Mouse (Mus musculus) midbrain, embryonic 12.5 days (tissue): ENCODE data around the gene Snrpa. TPM values are rescaled to one million over a fixed set of nuclear protein-coding genes. Genes with fewer than 3 reads are reported as not detected.

ENCODE experiments used
- ATAC-seq: fragments of 200-750 bp; cut with Nextera tagmentation; 2 replicates; pipeline ENCODE4 v1.8.0; 2017; ENCODE audit warnings: low read depth, moderate TSS enrichment, moderate library complexity; ENCODE audit not compliant: low FRiP score
- H3K27ac ChIP-seq: fragments of 300-500 bp; sonication (generic); replicated peaks from 2 replicates; pipeline ENCODE4 v1.5.1; 2016; ENCODE audit warnings: mild to moderate bottlenecking
- H3K27me3 ChIP-seq: fragments of 300-500 bp; sonication (generic); 2 replicates; pipeline ENCODE4 v1.6.1; 2016; ENCODE audit warnings: mild to moderate bottlenecking
- H3K36me3 ChIP-seq: fragments of 300-500 bp; sonication (generic); 2 replicates; pipeline ENCODE4 v1.6.1; 2016
- H3K4me1 ChIP-seq: fragments of 300-500 bp; sonication (generic); 2 replicates; pipeline ENCODE4 v1.6.1; 2016
- H3K4me2 ChIP-seq: fragments of 300-500 bp; sonication (generic); replicated peaks from 2 replicates; pipeline ENCODE4 v1.6.1; 2016; ENCODE audit warnings: mild to moderate bottlenecking, moderate library complexity
- H3K4me3 ChIP-seq: fragments of 300-500 bp; sonication (generic); 2 replicates; pipeline ENCODE4 v1.5.1; 2016; ENCODE audit warnings: mild to moderate bottlenecking
- H3K9ac ChIP-seq: fragments of 300-500 bp; sonication (generic); replicated peaks from 2 replicates; pipeline ENCODE4 v1.6.1; 2016; ENCODE audit warnings: mild to moderate bottlenecking, moderate library complexity
- H3K9me3 ChIP-seq: fragments of 300-500 bp; sonication (generic); 2 replicates; pipeline ENCODE4 v1.6.1; 2016; ENCODE audit warnings: mild to moderate bottlenecking
- whole genome bisulfite sequencing: fragments of 180-500 bp; shearing (Covaris S2); methylation state at CpG from one replicate; pipeline ENCODE4 v1.1.7; 2016; 5-methylcytosine and 5-hydroxymethylcytosine counted together
- polyA plus RNA-seq: library from polyadenylated mRNA; unstranded; fragments of >200 nt; fragmentation: Nextera tagmentation; extraction: Ambion mirVana; gene quantifications from 2 replicates; pipeline ENCODE4 v1.2.1, GENCODE M21; 2016

Gene Snrpa
- polyA plus RNA-seq, 1 experiment from 2014 or later: 277 TPM

DNA sequence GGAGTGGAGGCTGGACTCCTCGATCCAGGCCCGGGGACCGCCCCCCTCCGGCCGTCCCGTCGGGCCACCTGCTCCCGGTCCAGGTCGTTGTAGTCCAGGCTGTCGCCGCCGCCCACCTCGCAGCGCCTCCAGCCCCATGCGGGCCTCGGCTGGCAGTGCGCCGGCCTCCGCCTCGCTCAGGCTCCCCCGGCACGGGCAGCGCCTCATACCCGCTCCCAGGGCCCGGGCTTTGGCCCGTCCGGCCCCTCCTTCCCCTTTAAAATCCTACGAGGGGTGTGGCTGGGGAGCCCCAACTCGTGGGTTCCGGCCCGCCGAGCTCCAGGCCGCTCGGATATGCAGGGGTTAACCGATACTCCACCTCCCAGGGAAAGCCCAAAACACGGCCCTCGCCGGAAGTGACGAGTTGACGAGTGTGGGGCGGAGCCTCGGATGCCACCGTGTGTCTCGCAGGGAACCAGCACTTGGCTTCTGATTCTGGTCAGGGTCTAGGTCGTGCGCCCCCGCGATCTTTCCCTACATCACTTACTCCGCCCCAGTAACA lies 32.3 kb upstream of the Snrpa start, which contains the start of gene Itpkc:
Gene Itpkc (minus strand): TSS at position 381 of the 541 bp plus-strand sequence.
- under 1% methylated on average over 47 of the region's 49 CpGs for WGBS
- Histone ChIP-seq H3K4me3 (peak within 1 kb of the TSS; percentile 72), H3K27ac (peak within 1 kb of the TSS; percentile 81), H3K4me1 (peaks cover 54% of the 10 kb centered on the region), H3K36me3 (no peaks in the 10 kb centered on the region), H3K9me3 (no peaks in the 10 kb centered on the region), H3K4me2 (peak within 1 kb of the TSS; percentile 91), H3K27me3 (no peaks in the 10 kb centered on the region), H3K9ac (peak within 1 kb of the TSS; percentile 85)
- peak; percentile 77 for ATAC-seq

DNA sequence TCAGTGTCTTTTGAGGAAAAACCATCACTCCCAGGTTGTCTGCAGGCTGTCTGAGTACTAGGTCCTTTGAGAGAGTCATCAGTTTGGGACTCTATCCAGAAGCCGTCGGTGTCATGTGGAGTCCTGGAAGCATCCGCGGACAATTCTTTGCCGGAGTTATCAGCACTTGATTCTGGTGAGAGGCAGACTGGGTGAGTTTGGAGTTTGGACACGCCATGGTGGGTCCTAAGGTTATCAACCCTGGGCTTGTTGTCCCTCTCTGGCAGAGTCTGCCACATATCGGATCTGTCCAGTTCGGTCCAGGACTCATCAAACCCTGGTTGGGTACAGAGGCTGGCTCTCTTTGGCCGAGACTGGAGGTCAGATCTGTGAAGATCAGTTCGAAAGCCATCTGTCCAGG lies 31.6 kb upstream of the Snrpa start:
- H3K27me3 ChIP-seq: no peaks in the 10 kb centered on the region
- peak overlapping the region; percentile 91 for H3K4me2 ChIP-seq
- peak overlapping the region; percentile 72 for H3K4me3 ChIP-seq
- peak overlapping the region; percentile 85 for H3K9ac ChIP-seq
- peaks cover 55% of the 10 kb centered on the region for H3K4me1 ChIP-seq
- H3K9me3 ChIP-seq: no peaks in the 10 kb centered on the region
- H3K36me3 ChIP-seq: no peaks in the 10 kb centered on the region
- ATAC-seq: no peak
- peak overlapping the region; percentile 81 for H3K27ac ChIP-seq
- under 1% methylated on average over 10 of the region's 10 CpGs for WGBS

DNA sequence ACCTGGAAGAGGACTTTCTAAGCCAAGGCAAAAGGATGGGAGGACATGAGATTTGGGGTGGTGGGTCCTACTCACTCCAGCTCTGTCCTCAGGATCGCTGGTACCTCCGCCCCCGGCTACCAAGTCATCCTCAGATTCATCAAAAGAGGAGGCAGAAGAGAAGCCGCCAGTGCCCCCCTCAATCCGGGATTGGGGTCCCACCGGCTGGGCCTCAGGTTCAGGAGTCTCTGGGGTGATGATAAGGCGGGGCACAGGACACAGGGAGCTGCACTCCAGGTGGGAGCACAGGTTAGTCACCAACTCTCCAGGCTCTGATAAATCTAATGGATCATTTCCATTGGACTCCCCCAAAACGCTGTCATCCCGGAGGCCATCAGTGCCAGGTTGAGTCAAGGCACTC lies 31.2 kb upstream of the Snrpa start:
- H3K4me3 ChIP-seq: peak overlapping the region; percentile 72
- H3K36me3 ChIP-seq: no peaks in the 10 kb centered on the region
- no peak overlapping the region for H3K27ac ChIP-seq
- 26% methylated on average over 9 of the region's 9 CpGs for WGBS
- peak overlapping the region; percentile 85 for H3K9ac ChIP-seq
- peaks cover 51% of the 10 kb centered on the region for H3K4me1 ChIP-seq
- no peak for ATAC-seq
- H3K4me2 ChIP-seq: peak overlapping the region; percentile 91
- H3K9me3 ChIP-seq: no peaks in the 10 kb centered on the region
- H3K27me3 ChIP-seq: no peaks in the 10 kb centered on the region

DNA sequence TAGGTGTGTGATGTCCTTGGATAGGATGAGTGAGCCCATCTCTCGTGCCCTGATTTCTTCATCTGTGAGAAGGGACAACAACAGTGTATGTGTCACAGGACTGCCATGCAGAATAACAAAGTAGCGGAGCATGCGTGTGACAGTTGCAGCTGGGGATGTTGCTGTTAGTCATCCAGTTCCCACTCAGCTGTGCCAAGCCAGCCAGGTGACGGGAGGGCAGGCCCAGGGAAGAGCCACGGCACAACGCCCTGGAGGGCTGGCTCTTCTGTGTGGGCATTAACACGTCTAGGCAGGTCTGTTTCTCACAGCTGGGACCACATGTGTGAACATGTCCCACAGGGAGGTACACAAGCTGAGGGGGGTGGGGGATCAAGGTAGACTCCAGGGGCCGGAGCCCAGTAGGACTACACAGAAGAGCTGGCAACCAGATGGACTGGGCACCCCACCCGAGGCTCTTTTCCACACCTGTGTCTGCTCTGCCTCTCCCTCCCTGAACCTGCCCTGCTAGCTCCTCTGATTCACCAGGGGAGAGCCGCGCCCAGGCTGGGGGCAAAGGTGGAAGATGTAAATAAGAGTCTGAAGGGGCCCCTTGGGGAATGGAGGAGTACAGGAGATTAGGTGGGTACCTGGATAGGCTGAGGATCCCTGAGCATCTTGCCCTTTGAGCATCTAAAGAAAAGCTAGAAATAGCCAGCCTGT lies 29.0 kb upstream of the Snrpa start:
- ATAC-seq: no peak
- 0 out of 2 replicates have a peak, but pooled peaks cover under 1% of the 10 kb centered on the region for H3K36me3 ChIP-seq
- peak overlapping the region; percentile 4 for H3K4me3 ChIP-seq
- no peaks in the 10 kb centered on the region for H3K27me3 ChIP-seq
- H3K9ac ChIP-seq: peak overlapping the region; percentile 43
- peak overlapping the region; percentile 91 for H3K4me2 ChIP-seq
- no peaks in the 10 kb centered on the region for H3K9me3 ChIP-seq
- 83% methylated on average over 11 of the region's 11 CpGs for WGBS
- H3K4me1 ChIP-seq: peaks cover 51% of the 10 kb centered on the region
- no peak overlapping the region for H3K27ac ChIP-seq

DNA sequence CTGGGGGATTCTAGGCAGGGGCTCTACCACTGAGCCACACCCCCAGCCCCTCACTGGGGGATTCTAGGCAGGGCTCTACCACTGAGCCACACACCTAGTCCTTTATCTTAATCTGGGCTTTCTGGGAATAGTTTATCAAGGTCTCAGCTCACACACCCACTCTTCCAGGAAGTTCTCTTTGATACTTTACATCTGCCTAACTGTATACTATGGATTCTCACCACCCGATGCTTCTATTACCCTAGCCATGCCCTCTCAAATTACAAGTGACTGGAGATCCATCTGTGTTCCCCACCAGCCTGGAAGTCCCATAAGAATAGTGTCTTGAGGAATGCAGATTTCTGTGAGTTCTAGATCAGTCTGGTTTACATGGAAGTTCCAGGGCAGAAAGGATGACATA lies 26.5 kb upstream of the Snrpa start:
- WGBS: 85% methylated on average over 1 of the region's 1 CpGs
- H3K4me3 ChIP-seq: no peak overlapping the region
- no peak overlapping the region for H3K27ac ChIP-seq
- no peak overlapping the region for H3K4me2 ChIP-seq
- H3K27me3 ChIP-seq: no peaks in the 10 kb centered on the region
- H3K4me1 ChIP-seq: peaks cover 42% of the 10 kb centered on the region
- H3K9me3 ChIP-seq: no peaks in the 10 kb centered on the region
- H3K9ac ChIP-seq: no peak overlapping the region
- H3K36me3 ChIP-seq: peaks cover 19% of the 10 kb centered on the region
- no peak for ATAC-seq

DNA sequence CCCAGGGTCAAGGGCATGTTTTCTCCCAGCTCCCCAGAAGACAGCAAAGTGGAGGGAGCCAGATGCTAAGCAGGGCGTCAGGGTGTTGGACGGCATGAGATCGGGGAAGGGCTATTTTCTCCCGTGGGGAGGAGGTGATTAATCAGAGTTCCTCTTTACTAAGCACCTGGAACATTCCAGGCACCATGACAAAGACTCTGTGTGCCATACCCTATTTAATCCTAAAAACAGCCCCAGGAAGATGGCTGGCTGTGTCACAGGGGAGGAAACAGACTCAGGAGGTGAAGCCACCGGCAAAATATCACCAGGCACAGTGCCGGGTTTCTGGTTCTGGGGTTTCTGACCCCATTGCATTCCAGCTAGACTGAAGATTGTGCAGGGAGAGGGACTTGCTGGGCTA lies 25.9 kb upstream of the Snrpa start:
- H3K9ac ChIP-seq: no peak overlapping the region
- H3K4me3 ChIP-seq: no peak overlapping the region
- H3K4me1 ChIP-seq: peaks cover 36% of the 10 kb centered on the region
- no peaks in the 10 kb centered on the region for H3K27me3 ChIP-seq
- WGBS: 88% methylated on average over 6 of the region's 6 CpGs
- no peak overlapping the region for H3K4me2 ChIP-seq
- no peaks in the 10 kb centered on the region for H3K9me3 ChIP-seq
- ATAC-seq: no peak
- no peak overlapping the region for H3K27ac ChIP-seq
- H3K36me3 ChIP-seq: peaks cover 25% of the 10 kb centered on the region

DNA sequence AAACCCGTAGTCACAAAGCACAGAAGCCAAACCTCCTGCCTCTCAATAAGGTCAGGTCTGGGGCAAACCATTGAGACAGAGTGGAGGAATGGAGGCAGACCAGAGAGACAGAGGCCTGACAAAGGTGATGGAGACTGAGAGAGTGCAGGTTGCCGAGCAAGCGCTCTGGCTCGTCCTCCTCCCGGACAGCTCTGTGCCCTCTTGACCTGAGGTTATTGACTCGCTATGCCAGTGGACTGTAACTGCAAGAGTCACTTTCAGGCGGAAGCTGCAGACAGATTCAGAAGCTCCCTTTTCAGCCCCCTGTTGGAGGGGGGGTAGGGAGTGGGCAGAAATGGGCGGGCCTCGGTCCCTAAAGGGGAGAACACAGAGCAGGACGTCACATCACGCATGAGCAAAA lies 23.9 kb upstream of the Snrpa start:
- no peaks in the 10 kb centered on the region for H3K9me3 ChIP-seq
- no peak overlapping the region for H3K9ac ChIP-seq
- H3K4me1 ChIP-seq: peaks cover 16% of the 10 kb centered on the region
- 86% methylated on average over 11 of the region's 11 CpGs for WGBS
- no peak overlapping the region for H3K4me3 ChIP-seq
- no peak overlapping the region for H3K27ac ChIP-seq
- H3K27me3 ChIP-seq: no peaks in the 10 kb centered on the region
- H3K36me3 ChIP-seq: peaks cover 37% of the 10 kb centered on the region
- no peak for ATAC-seq
- H3K4me2 ChIP-seq: no peak overlapping the region

DNA sequence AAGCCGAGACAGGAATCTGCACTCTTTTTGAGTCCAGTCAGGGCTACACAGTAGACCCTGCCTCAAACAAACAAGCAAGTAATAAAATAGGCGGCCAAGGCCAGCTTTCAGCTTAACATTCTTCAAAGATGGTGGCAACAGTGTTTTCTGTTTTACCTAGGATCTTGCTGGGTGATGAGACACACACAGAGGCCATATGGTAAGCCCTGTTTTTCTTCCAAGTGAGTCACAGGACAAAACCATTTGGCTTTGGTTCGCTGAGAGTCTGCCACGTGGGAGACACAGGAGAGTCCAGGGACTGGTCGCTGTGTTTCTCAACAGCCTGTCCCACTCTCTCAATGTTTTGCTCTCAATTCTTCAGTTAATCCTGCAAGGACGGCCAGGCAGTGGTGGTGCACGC lies 22.5 kb upstream of the Snrpa start:
- WGBS: 85% methylated on average over 7 of the region's 7 CpGs
- peaks cover 46% of the 10 kb centered on the region for H3K36me3 ChIP-seq
- no peaks in the 10 kb centered on the region for H3K27me3 ChIP-seq
- no peak overlapping the region for H3K9ac ChIP-seq
- H3K4me1 ChIP-seq: peaks cover 3% of the 10 kb centered on the region; the same call in 1 of the 2 replicates
- no peak for ATAC-seq
- no peak overlapping the region for H3K4me2 ChIP-seq
- H3K9me3 ChIP-seq: no peaks in the 10 kb centered on the region
- no peak overlapping the region for H3K4me3 ChIP-seq
- H3K27ac ChIP-seq: no peak overlapping the region

DNA sequence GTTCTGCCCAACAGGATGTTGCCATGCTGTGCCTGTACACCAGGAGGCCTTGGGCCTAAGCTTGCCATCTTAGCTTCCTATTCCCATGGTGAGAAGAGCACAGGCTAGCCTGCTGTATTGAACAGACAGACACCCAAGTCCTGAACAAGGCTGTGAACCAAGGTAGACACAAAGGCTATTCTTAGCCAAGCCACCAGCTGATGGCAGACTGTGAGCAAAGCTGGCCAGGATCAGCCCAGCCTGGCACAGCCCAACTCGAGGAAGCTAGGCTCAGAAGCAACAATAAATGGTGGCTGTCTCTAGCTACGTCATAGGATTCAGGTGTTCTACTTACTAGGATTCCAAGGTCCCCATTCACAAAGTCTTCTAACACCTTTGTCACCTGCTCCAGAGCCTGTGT lies 16.6 kb upstream of the Snrpa start:
- whole genome bisulfite sequencing: 86% methylated on average over 2 of the region's 2 CpGs
- no peak overlapping the region for H3K27ac ChIP-seq
- no peak for ATAC-seq
- H3K9ac ChIP-seq: no peak overlapping the region
- H3K36me3 ChIP-seq: peaks cover 79% of the 10 kb centered on the region
- H3K9me3 ChIP-seq: no peaks in the 10 kb centered on the region
- no peaks in the 10 kb centered on the region for H3K4me1 ChIP-seq
- H3K27me3 ChIP-seq: no peaks in the 10 kb centered on the region
- H3K4me2 ChIP-seq: no peak overlapping the region
- no peak overlapping the region for H3K4me3 ChIP-seq

DNA sequence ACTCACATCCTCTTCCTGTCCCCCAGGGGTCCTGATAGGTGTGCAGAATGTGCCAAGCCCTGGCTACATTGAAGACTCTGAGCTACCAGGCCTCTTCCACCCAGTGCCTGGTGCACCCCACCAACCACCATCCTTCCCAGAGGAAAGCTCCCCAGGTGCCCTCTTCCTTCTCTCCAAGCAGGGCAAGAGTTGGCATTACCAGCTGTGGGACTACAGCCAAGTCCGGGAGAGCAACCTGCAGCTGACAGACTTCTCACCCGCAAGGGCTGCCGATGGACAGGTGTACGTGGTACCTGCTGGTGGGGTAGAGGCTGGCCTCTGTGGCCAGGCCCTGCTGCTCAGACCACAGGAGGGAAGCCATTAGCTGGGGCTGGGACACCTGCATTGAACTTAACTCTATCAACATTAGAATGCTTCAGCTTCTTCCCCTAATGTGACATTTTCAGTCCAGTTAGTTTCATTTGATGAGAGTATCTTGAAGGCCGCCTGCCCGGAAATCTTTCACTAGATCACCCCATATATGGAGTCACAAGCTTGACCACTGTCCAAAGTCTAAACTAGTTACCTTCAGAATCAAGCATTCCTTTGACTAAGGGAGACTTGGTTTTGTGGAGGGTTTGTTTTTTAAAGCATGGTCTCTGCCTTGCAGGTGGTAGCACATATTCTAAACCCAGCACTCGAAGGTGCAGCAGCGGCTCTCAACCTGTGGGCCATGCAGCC lies 7.8 kb upstream of the Snrpa start:
- Histone ChIP-seq H3K4me2 (no peak overlapping the region), H3K27me3 (no peaks in the 10 kb centered on the region), H3K4me3 (no peak overlapping the region), H3K36me3 (peaks cover 54% of the 10 kb centered on the region), H3K9ac (no peak overlapping the region), H3K9me3 (no peaks in the 10 kb centered on the region), H3K27ac (no peak overlapping the region), H3K4me1 (no peaks in the 10 kb centered on the region)
- ATAC-seq: no peak
- 94% methylated on average over 8 of the region's 8 CpGs for WGBS

DNA sequence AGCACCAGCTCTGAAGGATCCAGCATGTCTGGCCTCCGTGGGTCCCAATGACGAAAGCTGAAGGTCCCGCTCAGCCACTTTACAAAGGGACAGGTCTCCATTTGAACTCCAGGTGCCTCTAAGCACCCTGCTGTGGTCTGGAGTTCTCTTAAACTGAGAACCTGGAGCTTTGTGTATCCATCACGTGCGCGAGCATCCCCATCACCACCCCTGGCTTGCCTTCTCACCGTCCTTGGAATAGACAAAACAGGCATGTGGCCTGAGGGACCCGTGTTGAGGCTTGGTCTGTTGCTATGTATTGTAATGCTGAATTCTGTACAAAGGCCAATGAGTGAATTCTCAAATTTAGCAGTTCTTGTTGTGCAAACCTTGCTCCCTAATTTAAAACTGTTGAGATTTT lies 2.7 kb upstream of the Snrpa start:
- peaks cover 25% of the 10 kb centered on the region for H3K36me3 ChIP-seq
- ATAC-seq: no peak
- H3K4me3 ChIP-seq: no peak overlapping the region
- peaks cover 18% of the 10 kb centered on the region for H3K4me1 ChIP-seq
- no peaks in the 10 kb centered on the region for H3K9me3 ChIP-seq
- no peak overlapping the region for H3K4me2 ChIP-seq
- H3K9ac ChIP-seq: no peak overlapping the region
- 93% methylated on average over 8 of the region's 8 CpGs for WGBS
- H3K27me3 ChIP-seq: no peaks in the 10 kb centered on the region
- H3K27ac ChIP-seq: no peak overlapping the region

DNA sequence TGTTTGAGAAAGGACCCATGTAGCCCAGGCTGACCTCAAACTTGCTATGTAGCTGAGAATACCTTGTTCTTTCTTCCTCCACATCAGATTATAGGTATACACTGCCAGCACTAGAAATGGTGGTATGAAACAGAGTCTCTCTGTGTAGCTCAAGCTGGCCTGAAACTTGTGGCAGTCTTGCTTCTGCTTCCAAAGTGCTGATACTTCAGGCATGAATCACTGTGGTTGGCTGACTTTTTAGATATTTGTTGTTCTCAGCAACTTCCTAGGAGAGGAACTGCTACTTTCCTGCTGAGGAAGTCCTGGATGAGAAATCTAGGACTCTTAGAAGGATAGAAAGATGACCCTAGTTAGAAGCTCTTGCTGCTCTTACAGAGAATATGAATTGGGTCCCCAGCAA lies 2.3 kb upstream of the Snrpa start:
- no peaks in the 10 kb centered on the region for H3K9me3 ChIP-seq
- H3K9ac ChIP-seq: no peak overlapping the region
- no peak overlapping the region for H3K27ac ChIP-seq
- H3K4me3 ChIP-seq: no peak overlapping the region
- no peaks in the 10 kb centered on the region for H3K27me3 ChIP-seq
- peaks cover 22% of the 10 kb centered on the region for H3K4me1 ChIP-seq
- ATAC-seq: no peak
- H3K4me2 ChIP-seq: no peak overlapping the region
- peaks cover 26% of the 10 kb centered on the region for H3K36me3 ChIP-seq
